Mouse (Mus musculus) kidney, embryonic 15.5 days (tissue): Measurements from ENCODE around the gene Gm36176. TPM values are rescaled to one million over a fixed set of nuclear protein-coding genes. Genes with fewer than 3 reads are reported as not detected.
"Not testable (repeated sequence)": the region's sequence is repeated elsewhere in the genome, so short reads cannot be mapped to it uniquely, and the experiment has no call there.

Experiments used
- ATAC-seq: fragments of 200-750 bp; cut with Nextera tagmentation; replicated peaks from 2 replicates; pipeline ENCODE4 v1.8.0; 2017; ENCODE audit warnings: moderate TSS enrichment; ENCODE audit not compliant: low FRiP score
- H3K27ac ChIP-seq: fragments of 300-500 bp; sonication (generic); 2 replicates; pipeline ENCODE4 v1.5.1; 2015; ENCODE audit warnings: mild to moderate bottlenecking, inconsistent platforms
- H3K27me3 ChIP-seq: fragments of 300-500 bp; sonication (generic); 2 replicates; pipeline ENCODE4 v1.6.1; 2015; ENCODE audit warnings: inconsistent platforms
- H3K36me3 ChIP-seq: fragments of 300-500 bp; sonication (generic); 2 replicates; pipeline ENCODE4 v1.6.1; 2015; ENCODE audit warnings: inconsistent platforms
- H3K4me1 ChIP-seq: fragments of 300-500 bp; sonication (generic); 2 replicates; pipeline ENCODE4 v1.6.1; 2015; ENCODE audit warnings: inconsistent platforms
- H3K4me2 ChIP-seq: fragments of 300-500 bp; sonication (generic); 2 replicates; pipeline ENCODE4 v1.6.1; 2015; ENCODE audit warnings: moderate library complexity, mild to moderate bottlenecking, inconsistent platforms
- H3K4me3 ChIP-seq: fragments of 300-500 bp; sonication (generic); replicated peaks from 2 replicates; pipeline ENCODE4 v1.5.1; 2015; ENCODE audit warnings: mild to moderate bottlenecking, inconsistent platforms
- H3K9ac ChIP-seq: fragments of 300-500 bp; sonication (generic); 2 replicates; pipeline ENCODE4 v1.6.1; 2015; ENCODE audit warnings: mild to moderate bottlenecking, inconsistent platforms
- H3K9me3 ChIP-seq: fragments of 300-500 bp; sonication (generic); replicated peaks from 2 replicates; pipeline ENCODE4 v1.6.1; 2016; ENCODE audit warnings: inconsistent platforms
- WGBS: fragments of 180-500 bp; shearing (Covaris S2); methylation state at CpG from one replicate; pipeline ENCODE4 v1.1.7; 2015; ENCODE audit warnings: mixed read lengths; 5-methylcytosine and 5-hydroxymethylcytosine counted together
- polyA plus RNA-seq: library from polyadenylated mRNA; unstranded; fragments of >200 nt; fragmentation: Nextera tagmentation; extraction: Ambion mirVana; gene quantifications from 2 replicates; pipeline ENCODE4 v1.2.1, GENCODE M21; 2015

Gene Gm36176
- polyA plus RNA-seq, result not detected in 2 replicates

- 69% methylated on average over 3 of the region's 3 CpGs for WGBS
- no peak within 1 kb of the TSS for H3K4me2 ChIP-seq
- H3K27ac ChIP-seq, result no peak within 1 kb of the TSS
- 0 out of 2 replicates have a peak, but pooled peaks cover 2% of the 10 kb centered on the region for H3K9me3 ChIP-seq
- no peaks in the 10 kb centered on the region for H3K36me3 ChIP-seq
- H3K27me3 ChIP-seq, result no peaks in the 10 kb centered on the region
- H3K4me1 ChIP-seq, result no peaks in the 10 kb centered on the region
- H3K4me3 ChIP-seq, result no peak within 1 kb of the TSS
- ATAC-seq, result no peak
- H3K9ac ChIP-seq, result no peak within 1 kb of the TSS
These were observed at the start of gene Gm36176 for GRCm38 (mm10) chr10:77846503-77846902. TSS of gene Gm36176 (plus strand) at chr10:77846803.

DNA sequence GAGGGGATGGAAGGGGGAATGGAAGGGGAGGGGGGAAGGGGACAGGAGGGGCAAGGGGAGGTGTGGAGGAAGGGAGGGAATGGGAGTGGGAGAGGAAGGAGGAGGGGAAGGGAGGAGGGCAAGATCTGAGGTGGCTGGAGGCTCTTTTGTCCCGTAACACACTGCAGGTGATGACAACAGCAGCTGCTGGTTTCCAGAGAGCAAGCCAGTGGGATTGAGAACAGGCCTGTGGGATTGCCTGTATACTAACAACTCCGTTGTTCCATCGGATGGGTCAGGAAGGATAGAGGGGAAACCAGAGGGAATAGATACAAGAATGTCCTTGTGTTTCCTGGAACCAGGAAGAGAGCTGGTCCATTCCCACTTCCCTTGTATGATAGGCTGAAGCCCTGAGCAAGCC, 48.9 kb upstream of the Gm36176 start:
- 30% methylated on average over 3 of the region's 3 CpGs for WGBS
- Histone ChIP-seq H3K4me1 (0 out of 2 replicates have a peak, but pooled peaks cover 2% of the 10 kb centered on the region), H3K4me2 (no peak overlapping the region), H3K9me3 (no peaks in the 10 kb centered on the region), H3K27ac (no peak overlapping the region), H3K36me3 (no peaks in the 10 kb centered on the region), H3K4me3 (no peak overlapping the region), H3K9ac (no peak overlapping the region), H3K27me3 (no peaks in the 10 kb centered on the region)
- no peak for ATAC-seq

- H3K4me3 ChIP-seq, H3K27me3 ChIP-seq, H3K27ac ChIP-seq, ATAC-seq, H3K9ac ChIP-seq, H3K9me3 ChIP-seq, H3K4me1 ChIP-seq, H3K36me3 ChIP-seq, H3K4me2 ChIP-seq: not testable (repeated sequence)
- WGBS, result 47% methylated on average over 3 of the region's 3 CpGs
These were observed 48.3 kb upstream of the Gm36176 start for GRCm38 (mm10) chr10:77798164-77798920.

GRCm38 (mm10) chr10:77798921-77799508, 47.6 kb upstream of the Gm36176 start, which contains the start of gene Gm19668:
TSS of gene Gm19668 (minus strand) at chr10:77799133.
- H3K36me3 ChIP-seq, result no peaks in the 10 kb centered on the region

GRCm38 (mm10) chr10:77804095-77804494, 42.5 kb upstream of the Gm36176 start:
- no peak overlapping the region for H3K9ac ChIP-seq
- ATAC-seq, result no peak

More at GRCm38 (mm10) chr10:77798921-77799508, 47.6 kb upstream of the Gm36176 start, which contains the start of gene Gm19668:
- H3K27me3 ChIP-seq, result no peaks in the 10 kb centered on the region
- no peaks in the 10 kb centered on the region for H3K9me3 ChIP-seq
- no peak within 1 kb of the TSS for H3K27ac ChIP-seq
- no peak within 1 kb of the TSS for H3K4me2 ChIP-seq
- ATAC-seq, result no peak
- 46% methylated on average over 8 of the region's 8 CpGs for WGBS
- no peak within 1 kb of the TSS for H3K9ac ChIP-seq
- 0 out of 2 replicates have a peak, but pooled peaks cover 2% of the 10 kb centered on the region for H3K4me1 ChIP-seq
- H3K4me3 ChIP-seq, result no peak within 1 kb of the TSS

DNA sequence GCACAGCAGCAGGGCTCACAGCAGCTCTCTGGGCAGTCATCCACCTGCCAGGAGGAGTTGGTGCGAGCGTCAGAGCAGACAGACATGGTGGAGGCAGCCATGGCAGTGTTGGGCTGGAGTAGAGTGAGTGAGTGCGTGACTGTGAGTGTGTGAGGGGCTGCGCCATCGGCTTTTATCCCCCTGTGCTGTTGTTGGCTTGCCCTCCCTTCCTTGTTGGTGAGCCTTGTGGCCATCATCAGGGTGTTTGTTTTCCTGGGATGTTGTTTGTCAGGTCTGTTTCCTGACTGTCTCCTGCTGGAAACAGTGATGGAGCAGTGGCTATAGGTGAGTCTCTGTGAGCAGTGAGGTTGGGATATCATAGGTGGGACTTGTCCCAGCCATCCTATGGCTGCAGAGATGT, 34.9 kb upstream of the Gm36176 start, which contains the start of gene Gm9507:
Gene Gm9507 (minus strand): TSS at position 101 of the 400 bp plus-strand sequence.
- Histone ChIP-seq H3K9me3 (no peaks in the 10 kb centered on the region), H3K4me2 (no peak within 1 kb of the TSS), H3K4me3 (no peak within 1 kb of the TSS), H3K27me3 (no peaks in the 10 kb centered on the region), H3K4me1 (no peaks in the 10 kb centered on the region), H3K36me3 (no peaks in the 10 kb centered on the region), H3K9ac (no peak within 1 kb of the TSS), H3K27ac (no peak within 1 kb of the TSS)
- no peak for ATAC-seq
- WGBS, result 68% methylated on average over 5 of the region's 5 CpGs

More at GRCm38 (mm10) chr10:77804095-77804494, 42.5 kb upstream of the Gm36176 start:
- Histone ChIP-seq H3K27ac (no peak overlapping the region), H3K36me3 (no peaks in the 10 kb centered on the region), H3K4me1 (no peaks in the 10 kb centered on the region), H3K27me3 (no peaks in the 10 kb centered on the region), H3K9me3 (no peaks in the 10 kb centered on the region), H3K4me2 (no peak overlapping the region), H3K4me3 (no peak overlapping the region)
- WGBS, result 84% methylated on average over 3 of the region's 3 CpGs

GRCm38 (mm10) chr10:77814382-77814781, 32.2 kb upstream of the Gm36176 start, which contains the start of gene Gm2696:
TSS of gene Gm2696 (plus strand) at chr10:77814682.
- no peak within 1 kb of the TSS for H3K9ac ChIP-seq
- H3K4me3 ChIP-seq, result no peak within 1 kb of the TSS
- no peaks in the 10 kb centered on the region for H3K9me3 ChIP-seq
- H3K4me1 ChIP-seq, result no peaks in the 10 kb centered on the region
- 53% methylated on average over 4 of the region's 4 CpGs for WGBS
- H3K4me2 ChIP-seq, result no peak within 1 kb of the TSS
- H3K27me3 ChIP-seq, result no peaks in the 10 kb centered on the region
- H3K36me3 ChIP-seq, result no peaks in the 10 kb centered on the region
- no peak for ATAC-seq
- no peak within 1 kb of the TSS for H3K27ac ChIP-seq

DNA sequence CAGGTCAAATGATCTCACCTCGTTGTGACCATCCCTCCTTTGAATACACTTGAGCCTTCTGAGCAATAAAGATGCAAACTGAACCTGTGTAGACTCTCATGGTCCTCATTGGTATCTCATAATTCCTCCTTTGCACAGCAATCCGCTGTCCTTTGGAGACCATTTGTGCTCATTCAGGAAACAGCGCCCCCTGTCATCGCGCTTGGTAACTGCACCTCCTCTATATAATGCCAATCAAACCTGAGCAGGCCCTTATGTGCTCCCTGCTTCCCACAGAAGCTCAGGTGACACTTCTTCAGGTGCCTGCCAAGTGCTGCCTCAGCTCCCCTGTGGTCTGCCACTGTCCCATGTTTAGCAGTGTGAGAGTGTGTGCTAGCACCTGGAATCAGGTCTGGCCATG, 31.1 kb upstream of the Gm36176 start:
- H3K4me2 ChIP-seq, result no peak overlapping the region

DNA sequence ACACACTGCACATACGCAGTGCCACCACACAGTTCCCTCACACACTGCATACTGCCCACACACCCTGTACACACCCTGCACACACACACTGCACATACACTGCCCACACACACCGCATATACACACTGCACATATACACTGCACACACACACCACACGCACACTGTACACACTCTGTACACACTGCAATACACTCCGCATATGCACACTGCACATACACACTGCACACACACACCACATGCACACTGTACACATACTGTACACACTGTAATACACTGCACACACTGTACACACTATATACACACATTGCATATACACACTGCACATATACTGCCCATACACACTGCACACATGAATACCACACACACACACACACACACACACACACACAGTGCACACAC, 28.1 kb upstream of the Gm36176 start:
- no peak overlapping the region for H3K4me3 ChIP-seq
- no peaks in the 10 kb centered on the region for H3K36me3 ChIP-seq
- no peaks in the 10 kb centered on the region for H3K27me3 ChIP-seq
- no peak for ATAC-seq
- no peak overlapping the region for H3K4me2 ChIP-seq
- WGBS, result 96% methylated on average over 4 of the region's 4 CpGs
- no peaks in the 10 kb centered on the region for H3K4me1 ChIP-seq
- H3K9me3 ChIP-seq, result no peaks in the 10 kb centered on the region
- H3K27ac ChIP-seq, result no peak overlapping the region
- no peak overlapping the region for H3K9ac ChIP-seq

More for the DNA sequence above, 31.1 kb upstream of the Gm36176 start:
- WGBS, result 30% methylated on average over 5 of the region's 5 CpGs
- Histone ChIP-seq H3K9ac (no peak overlapping the region), H3K9me3 (no peaks in the 10 kb centered on the region), H3K27ac (no peak overlapping the region), H3K4me1 (no peaks in the 10 kb centered on the region), H3K27me3 (no peaks in the 10 kb centered on the region), H3K4me3 (no peak overlapping the region), H3K36me3 (no peaks in the 10 kb centered on the region)
- ATAC-seq, result no peak

- H3K4me1 ChIP-seq, result no peaks in the 10 kb centered on the region
- H3K36me3 ChIP-seq, result no peaks in the 10 kb centered on the region
- ATAC-seq, result no peak
- no peak overlapping the region for H3K9ac ChIP-seq
- no peak overlapping the region for H3K27ac ChIP-seq
- H3K9me3 ChIP-seq, result no peaks in the 10 kb centered on the region
- H3K4me3 ChIP-seq, result no peak overlapping the region
- H3K27me3 ChIP-seq, result no peaks in the 10 kb centered on the region
- 51% methylated on average over 4 of the region's 4 CpGs for WGBS
- H3K4me2 ChIP-seq, result no peak overlapping the region
These were observed 27.4 kb upstream of the Gm36176 start for GRCm38 (mm10) chr10:77819203-77819602.

DNA sequence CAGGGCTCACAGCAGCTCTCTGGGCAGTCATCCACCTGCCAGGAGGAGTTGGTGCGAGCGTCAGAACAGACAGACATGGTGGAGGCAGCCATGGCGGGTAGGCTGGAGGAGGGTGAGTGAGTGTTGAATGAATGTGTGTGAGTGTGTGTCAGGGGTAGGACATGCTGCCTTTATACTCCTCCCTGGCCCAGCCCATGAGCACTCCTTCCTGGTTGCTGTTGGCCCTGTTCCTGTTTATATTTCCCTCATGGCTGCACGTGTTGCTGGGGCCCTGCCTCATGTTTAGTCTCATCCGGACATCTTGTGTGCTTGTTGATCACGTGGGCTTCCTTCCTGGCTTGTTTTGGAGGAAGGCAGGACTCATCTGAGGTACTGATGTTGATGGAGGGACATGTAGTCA, 19.7 kb upstream of the Gm36176 start, which contains the start of gene Krtap10-4:
Gene Krtap10-4 (minus strand): TSS at position 145 of the 400 bp plus-strand sequence.
- no peaks in the 10 kb centered on the region for H3K27me3 ChIP-seq
- no peak within 1 kb of the TSS for H3K9ac ChIP-seq
- no peaks in the 10 kb centered on the region for H3K9me3 ChIP-seq
- ATAC-seq, result no peak
- H3K36me3 ChIP-seq, result no peaks in the 10 kb centered on the region
- 61% methylated on average over 6 of the region's 6 CpGs for WGBS
- no peak within 1 kb of the TSS for H3K4me3 ChIP-seq
- H3K4me1 ChIP-seq, result no peaks in the 10 kb centered on the region
- no peak within 1 kb of the TSS for H3K27ac ChIP-seq
- no peak within 1 kb of the TSS for H3K4me2 ChIP-seq

- H3K9ac ChIP-seq, result no peak within 1 kb of the TSS
- no peak within 1 kb of the TSS for H3K4me3 ChIP-seq
- H3K4me1 ChIP-seq, result no peaks in the 10 kb centered on the region
- no peaks in the 10 kb centered on the region for H3K27me3 ChIP-seq
- H3K36me3 ChIP-seq, result no peaks in the 10 kb centered on the region
- no peak within 1 kb of the TSS for H3K4me2 ChIP-seq
- no peak within 1 kb of the TSS for H3K27ac ChIP-seq
- H3K9me3 ChIP-seq, result no peaks in the 10 kb centered on the region
- no peak for ATAC-seq
- WGBS, result 70% methylated on average over 9 of the region's 9 CpGs
These were observed 11.0 kb upstream of the Gm36176 start, which contains the start of gene Krtap10-10 for GRCm38 (mm10) chr10:77835647-77836046. TSS of gene Krtap10-10 (plus strand) at chr10:77835947.
